Mouse (Mus musculus): ENCODE measurements around the gene Rplp2. TPM values are rescaled to one million over a fixed set of nuclear protein-coding genes. Genes with fewer than 3 reads are reported as not detected.
A peak's percentile ranks its signal among the peaks of the same experiment; 100 is the strongest.
"Not testable (repeated sequence)": the region's sequence is repeated elsewhere in the genome, so short reads cannot be mapped to it uniquely, and the experiment has no call there.

Gene Rplp2
- polyA plus RNA-seq, 1 experiment from 2014 or later = 1,135 TPM

DNA sequence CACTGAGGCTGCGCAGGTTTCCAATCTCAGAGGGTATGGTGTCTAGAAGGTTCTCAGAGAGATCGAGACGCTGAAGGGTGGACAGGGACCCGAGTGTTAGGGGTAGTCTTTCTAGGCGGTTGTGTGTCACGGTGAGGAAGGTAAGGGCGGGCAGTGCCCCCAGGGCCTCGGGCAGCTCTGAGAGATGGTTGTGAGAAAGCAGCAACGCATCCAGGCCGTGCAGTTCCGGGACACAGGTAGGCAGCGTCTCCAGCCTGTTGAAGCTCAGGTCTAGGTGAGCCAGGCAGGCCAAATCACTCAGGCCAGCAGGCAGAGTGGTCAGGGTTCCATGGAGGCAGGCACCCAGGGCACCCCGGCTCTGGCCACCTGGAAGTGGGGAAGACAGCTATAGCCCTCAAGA, 5.0 kb upstream of the Rplp2 start:
- peaks cover 57% of the 10 kb centered on the region for H3K4me1 ChIP-seq
- DNase-seq (ENCODE audit: low spot score) = no peak
- H3K4me3 ChIP-seq = peak overlapping the region; percentile 58
- peak overlapping the region; percentile 85 for H3K27ac ChIP-seq (replicated peaks)
- no peaks in the 10 kb centered on the region for H3K9me3 ChIP-seq (replicated peaks)
- H3K36me3 ChIP-seq = peaks cover 52% of the 10 kb centered on the region
- no peaks in the 10 kb centered on the region for H3K27me3 ChIP-seq (ENCODE audit: low read depth, poor library complexity, severe bottlenecking)
- 96% methylated on average over 13 of the region's 13 CpGs for WGBS

DNA sequence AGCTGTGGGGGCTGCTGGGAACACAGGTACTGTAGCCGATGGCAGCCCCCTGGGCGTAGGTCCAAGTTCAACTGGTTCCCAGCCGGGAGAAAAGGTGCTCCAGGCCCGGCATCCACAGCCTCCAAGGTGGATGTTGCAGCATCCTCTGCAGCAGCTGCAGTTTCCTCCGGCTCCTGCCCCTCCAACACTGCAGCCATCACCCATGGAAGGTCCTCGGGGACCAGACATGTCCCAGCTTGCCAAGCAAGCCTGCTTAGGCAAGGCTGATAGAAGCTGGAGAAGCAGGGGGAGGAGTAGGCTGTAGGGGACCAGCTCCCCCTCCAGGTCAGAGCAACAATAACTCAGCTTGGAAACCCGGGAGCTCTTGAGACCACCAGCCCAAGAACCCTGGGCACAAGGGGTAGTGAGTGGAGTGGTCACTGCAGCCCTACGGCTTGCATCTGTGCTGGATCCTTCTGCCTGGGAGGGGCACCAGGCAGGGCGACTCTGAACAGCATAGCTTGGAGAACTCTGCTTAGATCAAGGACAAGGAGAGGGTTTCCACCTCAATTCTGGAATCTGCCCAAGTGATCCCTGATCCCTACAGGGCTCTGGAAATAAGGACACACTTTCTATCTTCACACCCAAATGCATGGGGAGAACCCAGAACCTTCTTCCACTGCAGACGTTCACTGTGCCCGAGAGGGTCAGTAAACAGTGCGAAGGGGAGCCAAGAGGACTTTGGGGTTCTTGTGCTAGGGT, 3.9 kb upstream of the Rplp2 start:
- 29% methylated on average over 12 of the region's 12 CpGs for WGBS
- peak; percentile 60 for DNase-seq (ENCODE audit: low spot score)
- peaks cover 44% of the 10 kb centered on the region for H3K36me3 ChIP-seq
- H3K27ac ChIP-seq (replicated peaks) = peak overlapping the region; percentile 85
- no peaks in the 10 kb centered on the region for H3K9me3 ChIP-seq (replicated peaks)
- peaks cover 54% of the 10 kb centered on the region for H3K4me1 ChIP-seq
- peak overlapping the region; percentile 58 for H3K4me3 ChIP-seq
- no peaks in the 10 kb centered on the region for H3K27me3 ChIP-seq (ENCODE audit: low read depth, poor library complexity, severe bottlenecking)

DNA sequence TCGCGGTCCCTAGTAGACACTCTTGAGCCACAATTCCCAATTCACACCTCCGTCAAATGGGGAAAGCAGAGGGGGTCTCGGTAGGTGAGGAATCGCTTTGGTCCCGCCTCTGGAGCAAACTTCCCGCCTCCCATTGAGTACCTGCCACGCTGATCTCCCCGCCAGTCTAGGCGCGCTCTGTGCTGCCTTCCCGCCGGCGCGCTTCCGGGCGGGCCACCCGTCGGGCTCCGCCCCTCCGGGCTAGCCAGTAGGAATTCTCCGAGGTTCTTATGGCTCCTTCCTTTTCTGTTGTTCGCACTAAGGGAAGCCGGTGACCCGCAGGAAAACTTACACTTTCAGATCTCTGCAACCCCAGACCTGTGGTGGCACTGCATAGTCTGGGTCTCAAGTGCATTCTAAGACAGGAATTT, 3.3 kb upstream of the Rplp2 start, which contains the start of gene Pidd1:
Pidd1 (minus strand) TSS at position 198 of the 410 bp plus-strand sequence.
- Histone ChIP-seq H3K36me3 (peaks cover 44% of the 10 kb centered on the region), H3K4me3 (peak within 1 kb of the TSS; percentile 58), H3K9me3 (replicated peaks) (no peaks in the 10 kb centered on the region), H3K4me1 (peaks cover 59% of the 10 kb centered on the region), H3K27me3 (ENCODE audit: low read depth, poor library complexity, severe bottlenecking) (no peaks in the 10 kb centered on the region), H3K27ac (replicated peaks) (peak within 1 kb of the TSS; percentile 85)
- under 1% methylated on average over 25 of the region's 25 CpGs for WGBS
- peak; percentile 79 for DNase-seq (ENCODE audit: low spot score)

DNA sequence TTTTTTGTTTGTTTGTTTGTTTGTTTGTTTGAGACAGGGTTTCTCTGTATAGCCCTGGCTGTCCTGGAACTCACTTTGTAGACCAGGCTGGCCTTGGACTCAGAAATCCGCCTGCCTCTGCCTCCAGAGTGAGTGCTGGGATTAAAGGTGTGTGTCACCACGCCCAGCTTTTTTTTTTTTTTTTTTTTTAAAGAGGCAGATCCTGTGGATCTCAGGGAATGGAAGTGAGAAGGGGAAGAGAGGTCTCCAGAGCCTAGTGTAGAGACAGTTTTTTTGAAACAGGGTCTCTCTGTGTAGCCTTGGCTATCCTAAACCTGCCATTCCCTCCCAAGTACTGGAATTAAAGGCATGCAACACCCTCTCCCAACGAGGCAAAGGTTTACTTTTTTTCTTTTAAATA, 796 bp upstream of the Rplp2 start:
- not testable (repeated sequence) for H3K27ac ChIP-seq (replicated peaks); DNase-seq (ENCODE audit: low spot score); H3K27me3 ChIP-seq (ENCODE audit: low read depth, poor library complexity, severe bottlenecking); H3K9me3 ChIP-seq (replicated peaks)
- WGBS = 85% methylated on average over 3 of the region's 3 CpGs
- peak overlapping the region; percentile 83; the same call in 1 of the 2 replicates for H3K4me3 ChIP-seq
- H3K36me3 ChIP-seq = peaks cover 44% of the 10 kb centered on the region
- H3K4me1 ChIP-seq = peaks cover 58% of the 10 kb centered on the region

DNA sequence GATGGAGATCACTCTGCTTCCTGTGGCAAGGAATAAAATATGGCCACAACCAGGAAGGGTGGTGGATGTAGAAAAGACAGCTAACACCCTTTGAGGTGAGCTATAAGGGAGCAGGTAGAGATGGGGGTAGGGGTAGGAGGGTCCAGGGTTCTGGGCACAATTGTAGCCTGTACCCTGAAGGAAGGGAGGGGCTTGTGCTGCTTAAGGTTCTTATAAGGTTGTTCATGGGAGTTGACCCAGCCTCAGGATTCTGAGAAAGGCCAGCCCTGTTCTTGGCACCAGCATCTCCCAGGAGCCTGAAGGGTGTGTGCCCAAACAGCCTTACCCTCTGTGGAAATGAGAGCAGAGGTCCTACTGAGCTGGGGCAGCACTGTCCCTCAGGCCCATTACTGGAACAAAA, 4.8 kb downstream of the Rplp2 start:
- Histone ChIP-seq H3K4me3 (no peak overlapping the region), H3K27me3 (ENCODE audit: low read depth, poor library complexity, severe bottlenecking) (peaks cover 9% of the 10 kb centered on the region), H3K27ac (replicated peaks) (no peak overlapping the region), H3K36me3 (peaks cover 43% of the 10 kb centered on the region), H3K9me3 (replicated peaks) (no peaks in the 10 kb centered on the region), H3K4me1 (peaks cover 45% of the 10 kb centered on the region)
- no peak for DNase-seq (ENCODE audit: low spot score)

DNA sequence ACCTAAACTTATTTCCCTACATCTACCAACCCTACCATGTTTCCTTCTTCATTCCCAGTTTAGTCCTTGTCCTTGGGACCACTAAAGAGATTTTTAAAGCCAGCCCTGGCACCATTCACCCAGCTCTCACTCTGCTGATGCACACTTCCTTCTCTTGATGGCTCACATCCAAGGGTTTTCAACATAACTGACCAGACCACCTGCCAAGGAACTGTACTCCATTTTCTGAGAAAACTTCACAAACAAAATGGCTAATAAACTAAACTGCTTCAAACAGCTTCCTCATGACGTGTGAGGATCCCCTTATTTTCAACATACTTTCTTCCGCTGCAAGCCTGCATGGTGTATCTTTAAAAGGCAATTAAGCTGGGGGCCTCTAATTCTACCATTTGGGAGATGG, 6.5 kb downstream of the Rplp2 start:
- Histone ChIP-seq H3K27me3 (ENCODE audit: low read depth, poor library complexity, severe bottlenecking) (peaks cover 19% of the 10 kb centered on the region), H3K9me3 (replicated peaks) (no peaks in the 10 kb centered on the region), H3K27ac (replicated peaks) (no peak overlapping the region), H3K4me1 (peaks cover 41% of the 10 kb centered on the region), H3K4me3 (no peak overlapping the region), H3K36me3 (peaks cover 39% of the 10 kb centered on the region)
- 86% methylated on average over 2 of the region's 2 CpGs for WGBS
- no peak for DNase-seq (ENCODE audit: low spot score)

DNA sequence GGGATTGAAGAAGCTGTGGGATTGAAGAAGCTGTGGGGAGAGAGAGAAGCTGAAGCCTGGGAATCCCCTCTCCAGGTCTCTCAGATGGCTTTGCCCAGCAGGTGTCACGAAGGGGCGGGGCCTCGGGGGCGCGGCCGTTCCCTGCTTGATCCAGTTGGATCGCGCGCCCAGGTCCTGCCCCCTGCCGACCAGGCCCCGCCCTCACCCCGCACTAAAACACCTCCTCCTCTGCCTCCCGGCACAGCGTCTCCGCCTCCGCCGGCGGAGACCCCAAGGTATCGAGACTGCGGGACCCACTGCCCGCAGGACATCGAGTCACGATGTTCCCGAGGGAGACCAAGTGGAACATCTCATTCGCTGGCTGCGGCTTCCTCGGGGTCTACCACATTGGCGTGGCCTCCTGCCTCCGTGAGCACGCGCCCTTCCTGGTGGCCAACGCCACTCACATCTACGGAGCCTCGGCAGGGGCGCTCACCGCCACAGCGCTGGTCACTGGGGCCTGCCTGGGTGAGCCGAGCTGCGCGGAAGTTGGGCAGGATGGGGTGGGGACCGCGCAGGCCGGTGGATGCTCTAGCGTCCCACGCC, 7.9 kb downstream of the Rplp2 start, which contains the start of gene Pnpla2:
Pnpla2 (plus strand) TSS at position 232 of the 585 bp plus-strand sequence.
- peak; percentile 90 for DNase-seq (ENCODE audit: low spot score)
- Histone ChIP-seq H3K27me3 (ENCODE audit: low read depth, poor library complexity, severe bottlenecking) (peaks cover 32% of the 10 kb centered on the region), H3K9me3 (replicated peaks) (no peaks in the 10 kb centered on the region), H3K4me1 (peaks cover 33% of the 10 kb centered on the region), H3K27ac (replicated peaks) (peak within 1 kb of the TSS; percentile 82), H3K4me3 (peak within 1 kb of the TSS; percentile 76), H3K36me3 (peaks cover 36% of the 10 kb centered on the region)
- WGBS = under 1% methylated on average over 45 of the region's 45 CpGs

DNA sequence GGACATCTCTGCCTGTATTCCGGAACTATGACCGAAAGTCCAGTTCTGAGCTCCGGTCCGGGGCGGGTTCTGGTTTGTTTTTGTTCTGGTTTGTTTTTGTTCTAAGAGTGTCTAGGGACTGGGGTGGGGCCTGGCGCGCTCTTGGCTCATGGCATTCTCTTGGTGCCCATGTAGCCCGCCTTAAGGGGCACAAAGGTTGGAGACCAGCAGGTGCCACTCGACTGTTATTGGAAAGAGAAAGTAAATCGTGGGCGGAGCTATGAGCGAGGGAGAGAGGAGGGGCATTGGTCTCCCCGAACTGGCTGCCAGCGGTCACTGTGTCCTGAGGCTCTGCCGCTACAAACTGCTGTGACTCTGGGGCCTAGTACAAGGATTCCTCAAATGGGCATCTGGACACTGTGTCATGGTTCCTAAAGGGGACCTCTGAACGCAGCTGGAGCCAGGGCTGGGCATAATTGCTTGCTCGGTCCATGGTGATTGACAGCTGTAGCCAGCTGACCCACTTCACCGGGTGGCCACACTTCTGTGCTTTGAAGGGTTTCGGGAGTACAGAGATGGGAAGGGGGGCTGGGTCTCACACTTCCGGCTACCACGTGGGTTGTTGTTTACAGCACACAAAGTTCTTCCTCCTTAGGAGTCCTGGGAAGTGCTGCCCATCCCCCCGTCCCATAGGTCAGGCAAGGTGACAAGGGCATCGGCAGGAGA, 8.6 kb downstream of the Rplp2 start:
- H3K27ac ChIP-seq (replicated peaks) = peak overlapping the region; percentile 82
- H3K4me1 ChIP-seq = peaks cover 32% of the 10 kb centered on the region
- H3K9me3 ChIP-seq (replicated peaks) = no peaks in the 10 kb centered on the region
- H3K27me3 ChIP-seq (ENCODE audit: low read depth, poor library complexity, severe bottlenecking) = peaks cover 39% of the 10 kb centered on the region
- WGBS = 1% methylated on average over 23 of the region's 23 CpGs
- H3K36me3 ChIP-seq = peaks cover 29% of the 10 kb centered on the region
- DNase-seq (ENCODE audit: low spot score) = peak; percentile 57
- peak overlapping the region; percentile 76 for H3K4me3 ChIP-seq

DNA sequence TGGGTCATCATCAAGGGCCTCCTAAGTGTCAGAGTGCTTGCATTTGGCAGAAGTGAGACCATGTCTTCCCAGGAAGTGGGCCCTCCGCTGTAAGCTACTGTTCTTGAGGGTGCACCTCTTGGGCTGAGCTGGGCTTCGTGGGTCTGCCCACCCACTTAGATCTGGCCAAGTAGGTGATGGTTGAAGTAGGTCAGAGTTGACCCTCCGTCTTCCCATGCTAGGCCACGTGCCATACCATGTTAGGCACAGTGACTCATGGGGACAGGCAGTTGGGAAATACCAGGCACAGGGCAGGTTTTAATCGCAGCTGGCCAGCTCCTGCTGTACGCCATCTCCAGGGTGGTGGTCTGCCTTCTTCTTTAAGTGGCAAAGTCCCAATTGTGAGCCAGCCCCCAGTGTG, 9.6 kb downstream of the Rplp2 start:
- Histone ChIP-seq H3K9me3 (replicated peaks) (no peaks in the 10 kb centered on the region), H3K4me1 (peaks cover 36% of the 10 kb centered on the region), H3K36me3 (peaks cover 19% of the 10 kb centered on the region), H3K27ac (replicated peaks) (no peak overlapping the region), H3K27me3 (ENCODE audit: low read depth, poor library complexity, severe bottlenecking) (peaks cover 49% of the 10 kb centered on the region), H3K4me3 (peak overlapping the region; percentile 76; the same call in 1 of the 2 replicates)
- no peak for DNase-seq (ENCODE audit: low spot score)
- WGBS = 95% methylated on average over 6 of the region's 6 CpGs

DNA sequence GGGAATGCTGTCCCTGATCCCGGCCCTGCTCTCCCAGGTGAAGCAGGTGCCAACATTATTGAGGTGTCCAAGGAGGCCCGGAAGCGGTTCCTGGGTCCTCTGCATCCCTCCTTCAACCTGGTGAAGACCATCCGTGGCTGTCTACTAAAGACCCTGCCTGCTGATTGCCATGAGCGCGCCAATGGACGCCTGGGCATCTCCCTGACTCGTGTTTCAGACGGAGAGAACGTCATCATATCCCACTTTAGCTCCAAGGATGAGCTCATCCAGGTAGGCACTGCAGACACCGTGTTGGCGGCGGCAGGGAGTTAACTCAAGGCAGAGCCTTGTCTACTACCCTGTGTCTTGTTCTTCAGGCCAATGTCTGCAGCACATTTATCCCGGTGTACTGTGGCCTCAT, 10.1 kb downstream of the Rplp2 start:
- Histone ChIP-seq H3K36me3 (peaks cover 14% of the 10 kb centered on the region), H3K4me3 (no peak overlapping the region)

DNA sequence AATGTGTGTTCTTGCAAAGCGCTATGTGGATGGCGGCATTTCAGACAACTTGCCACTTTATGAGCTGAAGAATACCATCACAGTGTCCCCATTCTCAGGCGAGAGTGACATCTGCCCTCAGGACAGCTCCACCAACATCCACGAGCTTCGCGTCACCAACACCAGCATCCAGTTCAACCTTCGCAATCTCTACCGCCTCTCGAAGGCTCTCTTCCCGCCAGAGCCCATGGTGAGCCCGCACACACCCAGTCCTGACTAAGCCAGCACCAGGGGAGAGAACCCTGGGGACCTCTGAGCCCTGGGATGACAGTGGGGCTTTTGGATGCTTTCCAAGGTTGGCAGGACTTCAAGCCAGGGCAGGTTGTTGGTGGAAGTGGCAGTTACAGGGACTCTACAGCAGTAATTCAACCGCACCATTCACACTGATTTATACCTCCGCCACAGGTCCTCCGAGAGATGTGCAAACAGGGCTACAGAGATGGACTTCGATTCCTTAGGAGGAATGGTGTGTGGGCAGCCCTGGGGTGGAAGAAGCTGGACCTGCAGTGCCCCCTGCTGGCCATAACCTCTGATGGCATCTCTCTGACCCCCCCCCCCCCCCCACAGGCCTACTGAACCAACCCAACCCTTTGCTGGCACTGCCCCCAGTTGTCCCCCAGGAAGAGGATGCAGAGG, 11.0 kb downstream of the Rplp2 start:
- no peak overlapping the region for H3K27ac ChIP-seq (replicated peaks)
- 80% methylated on average over 15 of the region's 15 CpGs for WGBS
- H3K27me3 ChIP-seq (ENCODE audit: low read depth, poor library complexity, severe bottlenecking) = peaks cover 63% of the 10 kb centered on the region
- H3K4me3 ChIP-seq = no peak overlapping the region
- H3K36me3 ChIP-seq = peaks cover 12% of the 10 kb centered on the region
- no peaks in the 10 kb centered on the region for H3K9me3 ChIP-seq (replicated peaks)
- DNase-seq (ENCODE audit: low spot score) = peak; percentile 55
- H3K4me1 ChIP-seq = peaks cover 44% of the 10 kb centered on the region

More for the DNA sequence above, 10.1 kb downstream of the Rplp2 start:
- H3K4me1 ChIP-seq = peaks cover 41% of the 10 kb centered on the region
- 95% methylated on average over 14 of the region's 14 CpGs for WGBS
- H3K9me3 ChIP-seq (replicated peaks) = no peaks in the 10 kb centered on the region
- peaks cover 54% of the 10 kb centered on the region for H3K27me3 ChIP-seq (ENCODE audit: low read depth, poor library complexity, severe bottlenecking)
- no peak overlapping the region for H3K27ac ChIP-seq (replicated peaks)
- DNase-seq (ENCODE audit: low spot score) = no peak

DNA sequence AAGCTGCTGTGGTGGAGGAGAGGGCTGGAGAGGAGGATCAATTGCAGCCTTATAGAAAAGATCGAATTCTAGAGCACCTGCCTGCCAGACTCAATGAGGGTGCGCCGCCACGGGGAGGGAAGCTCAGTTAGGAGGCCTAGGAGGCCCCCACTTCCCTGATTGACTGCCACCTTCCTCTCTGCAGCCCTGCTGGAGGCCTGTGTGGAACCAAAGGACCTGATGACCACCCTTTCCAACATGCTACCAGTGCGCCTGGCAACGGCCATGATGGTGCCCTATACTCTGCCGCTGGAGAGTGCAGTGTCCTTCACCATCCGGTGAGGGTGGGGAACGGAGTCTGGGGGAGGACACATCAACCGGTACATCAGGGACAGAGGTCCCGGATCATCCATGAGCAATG, 11.5 kb downstream of the Rplp2 start:
- H3K4me3 ChIP-seq = no peak overlapping the region
- DNase-seq (ENCODE audit: low spot score) = no peak
- peaks cover 12% of the 10 kb centered on the region for H3K36me3 ChIP-seq
- H3K9me3 ChIP-seq (replicated peaks) = no peaks in the 10 kb centered on the region
- WGBS = 93% methylated on average over 11 of the region's 11 CpGs
- H3K4me1 ChIP-seq = peaks cover 44% of the 10 kb centered on the region
- no peak overlapping the region for H3K27ac ChIP-seq (replicated peaks)
- peaks cover 68% of the 10 kb centered on the region for H3K27me3 ChIP-seq (ENCODE audit: low read depth, poor library complexity, severe bottlenecking)
